Mouse (Mus musculus): ENCODE results near the gene Actb.

Gene Actb

DNA sequence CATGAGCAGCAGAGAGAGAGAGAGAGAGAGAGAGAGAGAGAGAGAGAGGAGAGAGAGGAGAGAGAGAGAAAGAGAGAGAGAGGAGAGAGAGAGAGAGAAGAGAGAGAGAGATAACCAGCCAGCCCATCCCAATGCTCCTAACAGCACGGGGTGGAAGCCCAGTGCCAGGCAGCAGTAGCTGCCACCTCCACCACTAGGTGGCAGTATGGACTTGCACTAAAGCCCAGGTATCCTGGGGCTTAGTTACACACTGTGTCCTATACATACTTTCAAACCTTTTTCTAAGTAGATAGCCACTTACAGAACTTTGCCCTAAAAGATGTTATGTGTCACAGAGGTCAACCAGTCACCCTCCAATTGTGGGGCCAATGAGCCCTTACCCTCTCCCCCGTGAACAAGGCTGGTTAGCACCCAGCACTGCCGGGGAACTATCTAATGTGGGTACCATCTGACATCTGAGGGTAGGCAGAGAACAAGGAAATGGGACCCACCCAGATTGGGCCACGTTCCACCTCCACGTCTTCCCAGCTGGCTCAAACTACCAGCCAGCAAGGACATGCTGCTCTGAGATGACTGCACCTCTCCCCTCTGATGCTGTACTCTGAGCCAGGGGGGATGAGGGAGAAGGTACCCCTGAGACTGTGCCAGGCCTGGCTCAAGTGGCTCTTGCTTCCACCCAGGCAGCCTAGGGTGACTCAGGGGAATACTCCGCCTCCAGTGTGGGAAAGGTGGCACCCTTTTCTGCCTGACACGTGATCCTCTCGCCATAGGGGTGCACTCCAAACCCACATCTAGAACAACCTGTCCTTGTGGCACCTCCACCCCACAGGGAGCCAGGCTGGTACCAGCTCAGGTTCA, 27.0 kb downstream of the Actb start:
- CTCF ChIA-PET = interaction anchor here (0.6 to 1.3 kb wide), 5 partner anchors 52 to 1243 kb away, joined by 3 to 26 read pairs (median 4); no protein-coding TSS in a partner anchor

DNA sequence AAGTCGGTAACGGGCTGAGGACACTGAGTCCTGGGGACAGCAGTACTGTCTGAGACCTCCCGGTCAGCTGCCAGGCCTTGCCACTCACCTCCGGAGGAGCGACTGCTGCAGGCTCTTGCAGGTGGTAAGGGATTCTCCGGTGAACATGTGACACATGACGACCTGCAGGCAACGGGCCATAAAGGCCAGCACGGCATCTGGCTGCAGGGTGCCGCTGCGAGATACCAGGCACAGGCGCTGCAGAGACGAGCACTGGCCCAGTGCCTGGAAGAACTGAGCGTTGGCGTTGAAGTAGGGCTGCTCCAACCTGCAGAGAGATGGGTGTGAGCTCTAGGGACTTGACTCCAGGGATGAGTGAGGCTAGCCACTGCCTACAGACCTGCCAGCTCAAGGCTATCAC, 28.0 kb downstream of the Actb start:
- CTCF ChIA-PET = interaction anchor here (0.6 to 1.3 kb wide), 3 partner anchors 55 to 160 kb away, joined by 4 to 26 read pairs (median 4); no protein-coding TSS in a partner anchor

DNA sequence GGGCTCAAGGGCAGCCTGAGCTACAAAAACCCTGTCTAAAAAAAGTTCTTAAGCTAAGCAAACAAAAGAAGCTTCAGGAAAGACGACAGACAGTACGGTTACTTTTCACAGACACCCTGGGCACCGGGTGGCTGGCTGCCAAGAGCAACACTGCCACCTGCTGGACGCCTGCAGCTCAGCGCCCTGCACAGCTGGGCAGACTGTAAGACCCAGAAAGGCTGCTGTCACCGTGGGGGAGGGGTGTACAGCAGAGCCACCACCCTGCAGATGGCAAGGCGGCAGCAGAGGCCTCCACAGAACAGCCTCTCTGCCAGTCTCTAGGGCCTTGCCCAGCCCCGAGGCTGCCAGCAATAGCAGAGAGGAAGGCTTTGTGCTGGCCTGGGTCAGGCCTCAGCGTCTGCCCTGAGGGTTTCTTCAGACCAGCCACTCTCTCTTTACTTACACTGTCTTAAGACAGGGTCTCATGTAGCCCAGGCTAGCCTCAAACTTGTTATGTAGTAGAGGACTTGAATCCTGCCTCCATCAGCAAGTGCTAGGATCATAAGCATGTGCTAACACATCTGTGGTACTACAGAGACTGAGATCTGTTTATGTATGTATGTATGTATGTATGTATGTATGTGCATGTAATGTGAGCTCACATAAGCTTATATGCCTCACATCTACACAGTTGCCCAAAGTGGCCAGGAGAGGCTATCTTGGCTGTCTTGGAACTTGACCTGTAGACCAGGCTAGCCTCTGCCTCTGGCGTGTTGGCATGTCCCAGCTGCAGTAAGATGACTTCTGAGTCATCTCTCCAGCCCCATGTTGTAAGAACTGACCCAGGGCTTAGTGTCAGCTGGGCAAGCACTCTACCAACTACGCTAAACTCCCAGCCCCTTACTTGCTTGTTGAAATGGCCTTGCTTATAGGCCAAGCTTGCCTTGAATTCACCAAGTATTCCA, 28.9 kb downstream of the Actb start:
- CTCF ChIA-PET = interaction anchor here (0.8 to 1.3 kb wide), 4 partner anchors 58 to 153 kb away, joined by 3 to 4 read pairs (median 4); no protein-coding TSS in a partner anchor

DNA sequence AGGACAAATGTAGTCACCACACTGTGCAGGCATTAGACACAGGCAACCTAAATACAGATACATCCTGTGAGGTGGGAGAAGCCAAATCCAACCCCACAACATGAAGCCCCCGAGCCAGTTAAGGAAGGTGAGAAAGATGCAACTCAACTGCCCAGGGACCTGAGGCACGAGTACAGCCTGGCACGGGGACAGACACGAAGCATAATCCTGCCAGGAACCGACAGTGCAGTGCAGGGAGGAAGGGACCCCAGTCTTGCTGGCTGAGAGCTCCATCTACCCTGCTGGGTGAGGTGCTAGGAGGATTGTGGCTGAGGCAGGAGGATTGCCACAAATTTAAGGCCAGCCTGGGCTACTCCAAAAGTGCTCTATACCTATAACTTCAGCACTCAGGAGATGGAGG, 29.7 kb downstream of the Actb start:
- CTCF ChIA-PET = interaction anchor here (0.8 to 1.2 kb wide), 3 partner anchors 59 to 153 kb away, joined by 3 to 4 read pairs (median 4); no protein-coding TSS in a partner anchor

DNA sequence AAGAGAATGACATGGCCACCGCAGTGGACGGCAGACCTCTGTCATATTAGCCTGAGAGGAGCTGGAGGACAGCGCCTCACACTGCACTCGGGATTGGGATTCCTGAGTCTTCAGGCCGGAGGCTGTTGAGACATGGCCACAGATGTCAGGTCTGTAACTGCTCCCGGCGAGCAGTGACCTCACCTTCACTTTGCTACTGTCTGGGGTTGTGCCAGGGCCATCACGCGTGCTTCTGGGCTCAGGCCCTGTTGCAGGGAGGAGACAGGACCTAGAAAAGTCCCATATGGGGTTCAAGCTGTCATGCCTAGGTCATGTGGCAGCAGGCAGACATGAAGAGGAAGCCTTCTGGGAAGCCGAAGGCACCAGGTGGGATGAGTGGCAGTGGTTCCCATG, 31.0 kb downstream of the Actb start:
- CTCF ChIA-PET = no interaction called here

DNA sequence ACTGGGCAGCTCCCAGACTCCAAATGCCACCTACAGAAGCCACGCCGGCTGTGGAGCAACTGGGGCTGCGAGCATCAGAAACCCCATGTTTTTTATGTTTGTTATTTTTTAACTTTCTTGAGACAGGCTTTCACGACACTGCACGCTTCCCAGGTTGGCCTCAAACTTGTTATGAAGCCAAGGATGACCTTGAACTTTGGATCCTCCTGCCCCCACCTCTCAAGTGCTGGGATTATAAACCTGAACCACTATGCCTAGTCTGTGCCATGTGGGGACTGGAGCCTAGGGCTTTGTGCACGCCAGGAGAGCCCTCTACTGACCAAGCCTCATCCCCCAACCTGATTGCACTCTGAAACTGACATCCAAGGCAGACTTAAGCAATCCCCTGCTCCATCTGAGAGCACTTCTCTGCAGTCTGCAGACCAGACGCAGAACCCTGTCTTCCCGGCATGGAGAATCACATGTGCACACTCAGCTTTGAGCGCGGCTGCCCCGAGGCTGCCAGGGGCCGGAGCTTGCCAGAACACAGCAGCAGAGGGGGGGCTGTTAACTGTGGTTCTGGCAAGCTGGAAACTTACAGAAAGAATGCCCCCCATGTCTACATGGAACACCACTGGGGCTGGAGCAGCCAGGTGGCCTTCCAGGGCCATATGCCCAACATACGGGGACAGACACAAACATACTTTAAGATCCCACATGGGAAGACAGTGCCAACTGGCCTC, 31.6 kb downstream of the Actb start:
- CTCF ChIA-PET = no interaction called here

DNA sequence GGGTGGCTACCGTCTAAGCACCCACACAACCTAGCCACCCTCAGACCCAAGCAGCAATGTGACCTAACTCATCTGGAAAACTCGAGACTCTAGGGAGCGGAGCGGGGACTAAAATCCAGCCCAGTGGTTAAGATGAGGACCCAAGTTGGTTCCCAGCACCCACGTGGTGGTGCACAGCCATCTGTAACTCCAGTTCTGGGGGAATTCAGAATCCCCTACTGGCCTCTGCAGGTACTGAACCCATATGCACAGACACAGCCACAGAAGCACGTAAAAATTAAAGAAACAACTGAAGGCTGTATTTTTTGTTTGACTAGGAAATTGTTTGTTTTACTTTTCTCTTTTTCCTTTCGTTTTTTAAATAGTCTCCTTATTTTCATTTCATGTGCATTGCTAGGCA, 32.8 kb downstream of the Actb start:
- CTCF ChIA-PET = interaction anchor here (0.6 kb wide), 1 partner anchor 1258 kb away, joined by 3 read pairs; no protein-coding TSS in a partner anchor

DNA sequence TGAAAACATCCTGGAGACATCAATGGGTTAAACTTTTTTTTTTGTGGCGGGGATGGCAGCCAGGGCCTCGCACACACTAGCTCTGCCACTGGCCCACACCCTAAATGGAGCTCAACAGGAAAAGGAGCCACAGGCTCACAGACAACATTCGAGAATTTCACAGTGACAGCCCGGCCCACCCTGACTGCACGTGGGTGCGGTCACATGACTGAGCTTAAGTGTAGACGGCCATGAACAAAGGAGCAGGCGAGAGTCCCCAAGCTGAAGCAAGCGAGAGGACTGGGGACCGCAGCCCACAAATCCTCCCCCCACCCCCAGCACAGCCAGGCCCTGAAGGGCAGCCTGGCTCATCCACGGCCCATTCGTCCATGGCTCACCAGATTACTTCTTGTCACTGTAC, 34.8 kb downstream of the Actb start:
- CTCF ChIA-PET = interaction anchor here (0.6 kb wide), 1 partner anchor 28 kb away, joined by 3 read pairs; no protein-coding TSS in a partner anchor

DNA sequence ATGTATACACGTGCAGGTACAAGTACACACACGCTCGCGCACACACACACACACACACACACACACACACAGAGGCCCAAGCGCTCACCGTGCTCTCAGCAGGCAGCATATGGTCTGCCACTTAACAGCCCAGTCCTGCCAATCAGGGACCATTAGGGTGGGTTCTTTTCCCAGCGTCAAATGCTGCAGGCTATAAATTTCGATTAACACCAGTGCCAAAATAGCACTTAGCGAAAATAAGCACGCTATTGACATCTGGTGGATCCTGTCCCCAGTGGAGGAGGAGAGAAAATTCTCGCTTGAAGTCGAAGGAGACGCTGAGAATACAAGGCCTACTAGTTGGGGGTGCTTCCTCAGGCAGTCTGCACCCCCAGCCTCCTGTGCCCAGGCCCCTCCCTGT, 37.1 kb downstream of the Actb start:
- CTCF ChIA-PET = no interaction called here

DNA sequence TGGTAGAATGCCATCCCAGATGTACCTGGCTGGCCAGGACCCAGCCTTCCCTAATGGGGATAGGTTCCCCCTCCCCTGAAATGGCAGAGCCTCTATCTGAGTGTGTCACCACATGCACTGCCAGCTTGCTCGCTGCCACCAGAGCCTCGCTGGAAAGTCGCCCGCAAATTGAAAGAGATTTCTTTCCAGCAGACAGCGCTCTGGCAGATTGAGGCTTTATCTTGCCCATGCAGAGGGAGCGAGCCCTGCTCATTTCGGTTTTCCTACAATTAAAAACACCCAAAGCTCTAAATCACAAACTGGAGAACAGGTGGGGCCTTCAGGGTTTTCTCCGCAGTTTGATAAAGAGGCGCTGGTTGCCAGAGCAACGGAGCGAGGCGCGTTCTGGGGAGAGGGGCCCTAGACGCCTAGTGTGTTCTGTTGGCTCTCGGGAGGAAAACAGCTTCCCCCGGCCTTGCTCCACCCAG, 48.8 kb downstream of the Actb start:
- CTCF ChIA-PET = no interaction called here

DNA sequence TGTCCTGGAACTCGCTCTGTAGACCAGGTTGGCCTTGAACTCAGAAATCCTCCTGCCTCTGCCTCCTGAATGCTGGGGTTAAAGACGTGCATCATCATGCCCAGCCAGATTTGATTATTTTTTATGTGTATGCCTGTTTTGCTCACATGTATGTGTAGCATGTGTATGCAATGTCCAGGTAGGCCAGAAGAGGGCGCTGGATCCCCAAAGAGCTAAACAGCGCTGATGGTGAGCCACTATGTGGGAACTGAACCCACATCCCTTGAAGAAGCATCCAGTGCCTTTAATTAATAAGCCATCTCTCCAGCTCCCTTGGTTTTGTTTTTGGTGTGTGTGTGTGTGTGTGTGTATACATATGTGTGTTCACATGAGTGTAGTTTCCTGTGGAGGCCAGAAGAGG, 50.1 kb downstream of the Actb start:
- CTCF ChIA-PET = interaction anchor here (0.9 kb wide), 1 partner anchor 61 kb away, joined by 10 read pairs; no protein-coding TSS in a partner anchor

DNA sequence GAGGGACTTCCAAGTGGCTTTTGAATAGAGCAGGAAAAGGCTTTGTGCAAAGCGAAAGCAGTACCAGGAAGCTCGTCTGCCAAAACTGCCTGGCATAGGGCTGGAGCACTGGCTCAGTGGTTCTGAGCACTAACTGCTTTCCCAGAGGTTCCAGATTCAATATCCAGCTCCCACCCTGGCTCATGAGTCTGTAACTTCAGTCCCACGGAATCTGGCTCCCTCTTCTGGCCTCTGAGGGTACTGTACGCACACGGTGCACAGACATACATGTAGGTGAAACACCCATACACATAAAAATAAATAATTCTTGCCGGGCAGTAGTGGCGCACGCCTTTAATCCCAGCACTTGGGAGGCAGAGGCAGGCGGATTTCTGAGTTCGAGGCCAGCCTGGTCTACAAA, 51.7 kb downstream of the Actb start:
- CTCF ChIA-PET = no interaction called here

DNA sequence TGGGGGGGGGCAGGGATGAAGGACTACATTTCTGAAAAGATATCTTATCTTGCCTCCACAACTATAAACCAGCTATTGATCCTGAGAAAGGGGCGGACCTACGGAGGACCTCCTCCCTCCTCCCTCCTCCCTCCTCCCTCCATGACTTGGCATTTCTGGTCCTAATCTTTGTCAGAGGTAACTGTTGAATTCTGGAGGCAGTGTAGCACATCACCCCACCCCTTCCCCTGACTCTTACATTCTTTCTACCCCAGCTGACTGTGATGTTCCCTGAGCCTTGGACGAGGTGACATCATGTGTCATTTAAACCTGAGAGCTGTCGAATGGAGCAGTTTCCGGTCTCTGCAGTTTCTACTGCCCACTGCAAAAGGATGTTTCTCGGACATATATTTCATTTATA, 53.0 kb downstream of the Actb start:
- CTCF ChIA-PET = interaction anchor here (0.5 kb wide), 1 partner anchor 38 kb away, joined by 5 read pairs; no protein-coding TSS in a partner anchor

All from spleen, embryonic (tissue).